Mouse (Mus musculus): Measurements from ENCODE around the gene Arfip1.

The Arfip1 gene

DNA sequence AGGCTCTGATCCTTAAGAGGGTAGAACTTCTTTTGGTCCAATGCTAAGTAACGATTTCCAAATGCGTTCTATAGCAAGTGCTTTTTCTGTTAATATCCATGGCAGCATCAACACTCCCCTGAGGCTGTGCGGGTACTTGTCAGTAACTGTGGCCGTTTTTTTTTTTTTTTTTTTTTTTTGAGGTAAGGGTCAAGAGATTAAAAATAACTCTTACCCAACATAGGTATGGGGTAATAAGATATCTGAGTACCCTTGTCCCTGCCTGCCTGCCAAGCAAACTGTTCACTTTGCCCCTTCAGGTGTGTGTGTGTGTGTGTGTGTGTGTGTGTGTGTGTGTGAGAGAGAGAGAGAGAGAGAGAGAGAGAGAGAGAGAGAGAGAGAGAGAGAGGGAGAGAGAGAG, 98.1 kb downstream of the Arfip1 start:
- DNase-seq, result no peak

DNA sequence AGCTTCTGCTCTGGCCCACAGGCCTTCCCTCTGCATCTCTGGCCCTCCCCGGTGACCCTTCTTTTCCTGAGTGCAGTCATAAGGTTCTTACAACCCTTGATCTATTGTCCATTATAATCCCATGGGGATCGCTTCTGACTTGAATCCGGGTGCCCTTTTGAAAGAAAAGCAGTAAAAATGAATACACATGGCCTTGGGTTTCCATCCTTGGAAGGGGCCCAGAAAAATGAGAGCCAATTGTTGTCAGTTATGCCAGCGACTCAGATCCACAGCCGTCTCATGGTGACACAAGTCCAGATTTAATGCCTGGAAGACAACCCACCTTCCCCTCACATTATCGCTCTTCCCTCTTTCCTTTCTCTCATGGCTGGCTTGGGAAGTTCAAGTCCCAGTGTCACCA, 100.3 kb downstream of the Arfip1 start:
- no peak for DNase-seq

DNA sequence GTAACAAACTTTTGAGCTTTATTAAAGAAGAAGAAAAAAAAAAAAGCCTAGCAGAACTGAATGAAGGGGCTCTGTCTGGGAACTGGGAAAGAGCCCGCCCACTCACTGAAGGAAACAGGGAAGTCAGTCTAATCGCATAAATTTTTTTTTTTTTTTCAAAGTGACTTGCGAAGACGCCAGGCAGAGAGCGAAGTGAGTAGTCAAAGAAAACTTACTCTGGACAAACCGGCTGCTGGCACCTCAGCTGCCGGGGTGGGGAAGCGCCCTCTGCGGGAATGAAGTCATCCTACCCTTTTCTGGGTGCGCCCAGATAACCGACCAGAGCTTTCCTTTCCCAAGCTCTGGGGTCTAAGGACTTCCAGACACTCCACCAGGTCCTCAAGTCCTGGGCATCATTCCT, 101.3 kb downstream of the Arfip1 start:
- peak; percentile 45 for DNase-seq

DNA sequence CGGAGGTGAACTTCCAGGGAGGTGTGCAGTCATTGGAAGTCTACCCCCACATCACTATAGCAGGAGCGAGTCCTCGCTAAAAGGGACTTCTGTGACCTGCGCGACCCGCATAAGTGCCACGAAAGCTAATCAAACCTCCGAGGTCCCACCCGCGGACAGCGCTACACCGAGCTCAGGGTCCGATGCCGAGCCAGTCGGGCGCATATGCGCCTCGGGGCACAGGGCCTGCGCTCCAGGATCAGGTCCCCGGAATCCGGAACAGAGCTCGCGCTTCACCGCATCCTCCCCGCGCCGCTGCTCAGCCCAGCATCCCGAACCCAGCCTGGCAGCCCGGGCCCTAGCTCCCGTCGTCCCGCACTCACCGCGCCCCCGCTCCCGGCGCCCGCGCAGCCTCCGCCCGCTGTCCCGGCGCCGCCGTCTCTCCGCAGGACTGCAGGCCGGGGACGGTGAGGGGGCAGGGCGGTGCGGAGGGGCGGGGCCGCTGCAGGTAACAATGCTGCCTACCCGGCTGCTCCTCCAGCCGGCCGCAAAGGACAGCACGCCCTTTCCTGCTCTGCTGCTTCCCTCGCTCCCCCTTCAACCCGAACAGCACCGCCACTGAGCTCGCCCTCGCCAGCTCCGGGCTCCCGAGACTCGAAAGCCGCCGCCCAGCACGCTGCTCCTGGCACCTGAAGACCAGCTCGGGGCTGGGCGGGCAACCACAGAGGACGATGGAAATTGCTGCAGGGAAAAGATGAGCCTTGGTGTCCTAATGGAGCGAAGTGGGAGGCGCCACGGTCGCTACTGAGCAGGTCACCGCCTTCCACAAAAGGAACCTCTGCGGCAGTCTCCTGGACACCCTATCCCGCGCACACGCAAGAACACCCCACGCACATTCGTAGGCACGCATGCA, 102.2 kb downstream of the Arfip1 start, which contains the start of gene Fhdc1:
TSS of gene Fhdc1 (minus strand) at position 424 of the 892 bp plus-strand sequence.
- peak; percentile 60 for DNase-seq

DNA sequence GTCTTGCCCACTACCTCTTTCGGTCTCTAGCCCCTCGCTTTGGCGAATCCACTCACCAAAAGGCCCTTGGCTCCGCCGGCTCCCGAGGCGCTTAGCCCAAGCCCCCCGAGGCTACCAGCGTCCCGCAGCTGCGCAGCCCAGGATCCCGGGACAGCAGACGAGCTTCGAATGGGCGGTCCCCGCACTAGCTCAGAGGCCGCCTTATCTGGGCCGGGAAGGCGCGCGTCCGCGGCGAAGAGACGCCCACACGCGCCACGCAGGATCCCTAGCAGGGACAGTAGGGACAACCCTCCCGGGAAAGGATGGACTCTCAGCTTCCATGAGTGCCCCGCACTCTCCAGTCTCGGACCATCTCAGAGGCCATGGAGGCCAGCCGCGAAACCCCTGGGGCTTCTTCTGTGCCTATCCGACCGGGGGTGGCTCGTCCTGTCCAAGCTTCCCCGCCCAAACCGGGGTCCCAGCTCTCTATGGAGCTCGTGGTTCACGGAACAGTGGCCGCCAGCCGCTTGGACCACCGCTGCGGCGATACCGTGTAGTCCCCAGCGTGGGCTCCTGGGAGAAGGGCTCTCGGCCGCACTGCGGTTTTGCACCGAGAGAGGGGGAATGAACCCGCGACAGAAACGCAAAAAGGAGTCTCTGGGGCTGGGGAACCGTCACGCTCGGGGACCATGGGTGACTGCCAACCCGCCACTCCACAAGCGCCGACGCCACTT, 103.0 kb downstream of the Arfip1 start:
- DNase-seq, result peak; percentile 70

DNA sequence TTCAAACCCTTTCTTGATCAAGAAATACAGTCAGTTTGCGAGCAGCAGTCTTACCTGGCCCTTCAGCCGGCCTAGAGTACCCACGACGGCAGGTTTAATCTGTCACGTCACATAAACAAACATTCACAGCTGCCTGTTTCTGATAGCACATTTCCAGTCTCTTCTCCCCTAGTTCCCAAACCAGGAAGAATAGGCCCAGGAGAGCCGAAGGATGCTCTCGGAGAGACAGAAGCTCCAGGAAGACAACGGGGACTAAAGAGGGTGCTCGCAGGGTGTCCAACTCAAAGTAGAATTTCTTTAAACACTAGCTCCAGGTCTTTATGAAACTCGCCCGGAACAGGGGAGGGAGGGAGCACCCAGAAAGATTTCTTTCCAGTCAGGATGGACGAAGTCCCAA, 103.5 kb downstream of the Arfip1 start:
- DNase-seq, result no peak

DNA sequence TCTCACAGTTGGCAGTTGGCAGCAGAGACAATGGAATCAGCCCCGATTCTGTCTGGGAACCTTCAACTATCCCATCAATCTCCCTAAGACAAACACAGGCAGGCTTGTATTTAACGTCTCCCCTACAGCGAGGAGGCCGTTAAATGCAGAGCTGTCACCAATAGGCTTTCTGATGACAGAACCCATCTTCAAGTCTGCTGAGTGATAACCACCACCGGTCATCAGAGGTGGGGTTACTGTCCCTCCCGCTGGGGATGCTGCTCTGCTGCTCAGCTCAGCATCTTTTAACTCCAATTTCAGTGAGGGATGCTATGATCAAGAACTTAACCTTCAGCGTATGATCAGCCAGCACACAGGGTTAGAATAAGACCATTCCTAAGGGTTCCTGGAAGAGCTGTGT, 104.2 kb downstream of the Arfip1 start:
- no peak for DNase-seq

DNA sequence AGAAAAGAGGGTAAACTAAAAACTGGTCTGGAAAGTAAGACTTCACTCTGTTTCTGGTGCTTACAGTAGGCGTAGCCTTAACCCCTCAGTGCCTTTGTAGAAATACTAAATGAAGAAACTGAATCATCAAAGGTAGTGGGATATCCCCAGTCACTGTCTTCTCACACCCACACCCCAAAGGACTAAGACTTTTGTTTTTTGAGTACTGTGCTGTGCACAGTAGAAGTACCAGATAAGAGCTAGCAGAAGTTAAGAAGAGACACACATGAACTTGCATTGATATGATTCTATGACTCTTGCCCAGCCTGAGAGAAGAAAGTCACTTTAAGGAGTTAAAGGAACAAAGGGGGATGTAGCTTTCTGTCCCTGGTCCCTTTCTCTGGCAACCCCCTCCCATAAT, 104.9 kb downstream of the Arfip1 start:
- DNase-seq, result no peak

DNA sequence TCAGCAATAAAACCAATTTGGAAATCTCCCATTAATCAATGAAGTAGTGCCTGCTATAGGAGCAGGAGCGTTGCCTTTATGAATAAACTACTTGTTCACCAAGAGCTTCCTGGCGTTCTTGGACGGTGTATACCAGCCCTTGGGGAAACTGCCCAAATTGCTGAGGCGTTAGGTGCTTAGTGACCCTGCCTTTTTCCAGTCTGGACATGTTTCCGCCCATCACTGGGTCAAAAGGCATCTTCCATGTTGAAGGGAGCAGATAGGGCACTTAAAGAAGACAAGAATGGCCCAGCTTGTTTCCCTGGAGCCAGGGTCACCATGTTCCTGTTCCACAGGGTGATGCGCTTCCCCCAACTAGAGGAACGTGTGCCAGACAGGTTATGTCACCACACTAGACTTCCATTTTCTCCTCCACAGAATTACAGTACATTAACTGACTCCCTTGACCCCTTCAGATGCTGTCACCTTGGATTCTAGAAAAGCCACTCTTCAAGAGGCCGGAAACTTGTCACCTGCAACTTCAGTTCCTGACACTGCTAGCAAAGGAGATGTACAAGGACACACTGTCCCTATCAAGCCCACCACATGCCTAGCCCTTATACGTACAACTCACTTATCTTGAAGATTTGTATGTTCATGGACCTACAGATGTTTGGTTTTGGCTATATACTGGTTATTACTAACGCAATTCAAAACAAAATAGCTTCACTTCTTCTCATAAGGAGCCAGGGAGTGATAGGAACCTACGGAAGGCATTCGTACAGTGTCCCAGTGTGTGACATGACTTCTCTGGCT, 107.2 kb downstream of the Arfip1 start:
- no peak for DNase-seq

DNA sequence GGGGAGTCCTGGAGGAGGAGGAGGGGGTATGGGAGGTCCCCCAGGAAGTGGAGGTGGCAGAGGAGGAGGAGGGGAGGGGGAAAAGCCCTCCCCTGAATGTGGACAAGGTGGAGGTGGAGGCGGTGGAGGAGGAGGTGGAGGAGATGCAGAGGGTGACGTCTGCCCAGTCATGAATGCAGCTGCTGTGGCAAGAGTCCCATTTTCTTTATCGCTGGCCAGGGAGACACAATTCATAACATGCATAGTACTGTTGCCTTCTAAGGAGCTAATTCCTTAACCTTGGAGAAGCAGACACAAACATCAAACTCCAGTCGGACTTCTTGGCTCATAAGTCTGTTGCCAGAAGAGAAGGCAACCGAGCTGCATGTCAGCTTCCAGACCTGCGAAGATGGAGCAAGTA, 108.0 kb downstream of the Arfip1 start:
- no peak for DNase-seq

DNA sequence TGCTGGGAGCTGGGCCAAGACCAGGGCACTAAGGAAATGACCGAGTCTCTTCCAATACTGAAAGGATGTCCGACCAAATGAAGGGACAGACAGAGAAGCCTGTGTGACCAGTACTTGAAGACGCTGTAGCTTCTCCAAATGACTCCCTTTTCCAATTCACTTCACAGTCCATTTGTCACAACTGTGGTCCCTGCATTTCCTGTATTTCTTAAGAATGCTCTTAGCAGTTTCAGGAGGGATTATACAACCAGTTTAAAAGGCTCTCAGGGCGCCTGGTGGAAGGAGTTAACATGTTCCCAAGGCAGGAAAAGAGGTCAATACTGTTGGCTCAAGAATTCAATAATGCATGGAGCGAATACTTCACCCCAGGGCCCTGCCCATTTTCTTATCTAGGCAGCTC, 109.5 kb downstream of the Arfip1 start:
- DNase-seq, result peak; percentile 38

DNA sequence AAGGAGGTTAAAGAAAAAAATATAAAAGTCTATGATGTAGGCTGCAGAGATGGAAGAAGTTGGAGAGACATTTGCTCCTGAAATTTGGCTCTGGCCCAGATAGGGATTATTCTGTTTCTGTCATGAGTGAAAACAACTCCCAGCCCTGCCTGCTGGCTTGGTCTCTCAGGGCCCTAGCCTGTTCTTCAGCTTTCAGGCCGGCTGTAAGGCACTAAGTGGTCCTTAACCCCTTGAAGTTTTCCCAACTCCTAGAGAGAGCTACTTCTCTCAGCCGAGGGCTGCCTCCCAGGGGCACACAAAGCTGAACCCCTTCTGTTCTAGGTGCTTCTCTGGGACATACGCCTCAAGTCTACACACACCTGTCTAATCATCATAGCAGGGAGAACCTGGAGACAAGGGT, 109.9 kb downstream of the Arfip1 start:
- peak; percentile 33 for DNase-seq

DNA sequence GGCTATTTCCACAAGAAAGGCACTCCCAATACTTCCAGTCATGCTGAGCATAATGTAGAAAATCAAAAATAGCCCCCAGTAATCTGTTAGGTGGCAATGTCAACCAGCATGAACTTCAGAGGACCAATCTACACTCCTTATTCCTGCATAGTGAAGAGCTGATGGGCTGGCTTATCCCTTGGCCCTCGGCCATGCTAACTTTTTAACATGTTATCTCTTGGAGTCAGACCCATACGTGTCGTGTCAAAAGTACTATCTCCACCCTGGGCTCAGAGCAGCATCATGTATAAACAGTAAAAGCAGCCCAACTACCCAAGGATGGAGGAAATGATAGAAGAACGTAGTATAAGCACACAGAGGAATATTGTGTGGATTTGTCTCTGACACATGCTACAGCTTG, 111.3 kb downstream of the Arfip1 start:
- no peak for DNase-seq

DNA sequence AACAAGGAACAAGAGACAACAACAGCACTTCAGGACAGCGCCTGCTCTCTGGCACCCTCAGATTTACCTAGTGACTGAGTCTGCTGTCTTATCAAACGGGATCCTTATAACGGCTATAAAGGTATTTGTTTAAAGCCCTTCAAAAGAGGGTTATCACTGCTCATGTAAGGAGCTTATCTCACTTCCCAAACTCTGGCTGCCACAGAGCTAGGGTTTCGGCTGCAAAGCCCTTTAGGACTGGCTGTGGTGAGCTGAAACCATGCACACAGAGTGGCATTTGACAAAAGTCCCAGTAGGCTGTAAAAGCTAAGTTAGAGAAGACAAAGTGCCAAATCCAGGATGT, 114.3 kb downstream of the Arfip1 start:
- DNase-seq, result no peak

DNA sequence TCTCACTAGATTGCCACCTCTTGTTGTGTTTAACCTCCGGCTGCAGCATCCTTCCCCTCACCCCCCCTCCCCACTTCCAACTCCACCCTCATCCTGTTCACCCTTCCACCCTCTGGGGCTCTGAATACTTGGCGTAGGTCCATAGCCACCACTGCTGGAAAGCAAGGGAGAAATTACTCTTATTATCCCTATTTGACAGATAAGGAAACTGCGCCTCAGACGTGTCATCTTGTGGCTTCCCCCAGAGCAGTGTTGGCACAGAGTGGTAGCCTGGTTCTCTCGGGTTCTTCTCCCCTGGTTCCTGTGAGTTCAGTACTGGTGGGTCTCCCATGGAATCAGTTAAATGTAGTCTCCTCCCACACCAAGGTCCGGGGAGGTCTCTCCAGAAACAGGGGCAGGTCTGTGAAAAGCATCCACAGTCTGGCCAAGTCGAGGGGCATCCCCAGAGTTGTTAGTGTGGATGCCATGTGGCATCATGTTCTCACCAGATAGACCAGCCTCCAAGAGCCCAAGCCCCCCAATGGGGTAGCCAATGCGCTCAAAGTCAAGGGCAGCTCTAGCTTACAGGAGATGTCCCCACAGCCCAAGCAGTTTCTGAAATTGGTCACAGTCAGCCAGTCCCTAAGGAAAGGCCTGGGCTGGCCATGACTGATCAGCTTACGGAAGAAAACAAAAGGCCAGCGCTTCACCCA, 114.9 kb downstream of the Arfip1 start:
- no peak for DNase-seq

DNA sequence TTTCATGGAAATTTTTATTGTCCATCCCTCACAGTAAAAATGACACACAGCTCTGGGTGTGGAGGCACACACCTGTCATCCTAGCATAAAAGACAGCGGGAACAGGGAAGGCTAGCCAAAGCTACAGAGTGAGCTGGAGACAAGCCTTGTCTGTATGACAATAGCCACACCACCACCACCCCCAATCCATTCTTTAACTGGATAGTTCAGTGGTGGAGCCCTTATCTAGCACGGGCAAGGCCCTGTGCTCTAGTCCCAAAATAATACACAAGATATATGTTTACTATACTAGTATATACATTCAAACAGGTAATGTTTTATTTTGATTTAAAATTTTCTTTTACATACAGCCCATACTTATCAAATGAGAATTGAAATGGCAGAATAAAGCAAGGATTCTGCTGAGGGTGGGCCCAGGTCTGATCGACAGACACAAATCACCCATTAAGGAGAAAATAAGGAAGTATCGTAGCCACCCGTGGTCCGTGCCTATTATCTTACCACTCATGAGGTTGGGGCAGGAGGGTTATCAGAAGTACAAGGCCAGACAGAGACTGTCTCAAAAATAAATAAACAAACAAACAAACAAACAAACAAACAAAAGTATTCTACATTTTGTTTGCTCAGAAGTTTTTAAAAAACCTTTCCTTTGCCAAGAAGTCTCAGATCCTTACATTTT, 116.5 kb downstream of the Arfip1 start:
- no peak for DNase-seq

DNA sequence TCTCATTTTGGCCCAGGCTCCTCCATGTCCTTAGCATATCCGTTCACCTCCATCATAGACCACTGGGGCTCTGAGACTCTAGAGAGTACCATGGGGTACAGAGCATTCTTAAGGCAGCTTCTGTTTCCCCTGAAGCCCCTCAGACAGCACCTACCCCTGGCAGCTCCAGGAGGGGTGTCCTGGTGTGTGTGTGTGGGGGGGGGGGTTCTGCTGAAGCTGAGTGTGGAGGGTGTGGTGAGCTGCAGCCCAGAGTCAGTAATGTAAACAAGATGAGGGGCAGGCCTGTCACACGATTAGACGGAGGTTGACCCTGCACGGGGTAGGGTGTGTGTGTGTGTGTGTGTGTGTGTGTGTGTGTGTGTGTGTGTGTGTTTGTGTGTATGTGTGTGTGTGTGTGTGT, 120.7 kb downstream of the Arfip1 start:
- no peak for DNase-seq

DNA sequence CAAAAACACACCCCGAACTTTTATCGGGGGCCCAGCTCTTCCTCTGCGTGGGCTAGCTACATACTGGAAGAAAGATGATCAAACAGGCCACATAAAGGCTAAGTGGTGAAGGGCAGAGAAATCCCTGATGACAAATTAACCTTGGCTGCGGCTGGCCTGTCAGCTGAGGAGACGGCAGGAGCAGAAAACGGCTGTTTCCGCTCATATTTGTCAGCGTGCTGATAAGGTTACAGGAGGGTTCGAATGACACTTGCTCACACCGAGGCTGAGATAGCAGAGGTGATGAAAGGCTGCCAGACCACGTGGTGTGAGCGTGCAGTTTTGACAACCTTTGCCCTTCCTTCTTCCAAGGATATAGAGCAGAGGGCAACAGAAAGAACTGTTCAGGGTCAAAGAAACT, 121.5 kb downstream of the Arfip1 start:
- no peak for DNase-seq

DNA sequence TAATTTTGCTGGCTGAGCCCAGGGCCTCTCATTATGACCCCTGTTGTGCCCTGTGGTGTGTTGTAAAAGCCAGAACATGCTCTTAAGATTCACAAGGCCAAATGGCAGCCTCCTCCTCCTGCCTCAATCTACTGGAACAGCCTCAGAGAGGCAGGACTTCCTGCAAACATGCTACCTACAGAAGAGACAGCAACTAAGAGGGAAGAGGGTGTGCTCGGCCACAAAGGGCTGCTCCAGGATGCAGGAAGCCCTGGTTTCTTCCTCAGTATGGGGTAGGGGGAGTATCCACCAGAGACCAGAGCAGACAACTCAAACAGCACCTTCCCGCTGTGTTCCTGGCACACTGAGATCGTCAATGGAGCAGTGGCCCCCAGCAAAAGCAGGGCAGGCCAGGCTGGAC, 121.9 kb downstream of the Arfip1 start:
- no peak for DNase-seq

DNA sequence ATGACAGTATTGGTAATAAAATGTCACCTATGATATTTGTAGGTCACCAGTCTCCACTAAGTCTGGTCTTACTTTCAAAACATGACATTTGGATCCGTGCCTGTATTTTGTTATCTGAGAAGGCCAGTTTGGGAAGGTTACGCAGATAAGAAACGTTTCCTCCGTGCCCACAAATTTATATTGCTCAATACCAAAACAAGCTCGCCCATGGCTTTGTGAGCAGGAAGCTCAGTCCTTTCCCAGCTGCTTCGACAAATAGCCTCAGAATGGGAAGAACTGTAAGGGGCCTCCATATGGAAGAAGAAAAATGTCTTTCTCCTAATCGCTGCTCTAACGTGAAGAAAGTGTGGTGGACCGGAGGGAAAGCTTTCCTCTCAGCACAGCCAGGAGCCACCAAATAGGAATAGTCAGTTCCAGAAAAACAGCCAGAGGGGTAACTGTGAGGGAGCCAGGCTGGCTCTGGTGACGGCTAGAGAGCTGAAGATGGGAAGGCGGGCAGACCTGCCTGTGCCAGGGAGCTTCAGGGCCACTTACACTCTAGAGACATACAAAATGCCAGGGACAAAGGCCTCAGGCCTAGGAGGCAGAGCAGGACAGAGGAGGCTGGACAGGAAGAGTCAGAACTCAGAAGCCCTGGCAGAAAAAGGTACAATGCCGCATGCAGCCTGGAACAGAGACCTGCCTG, 126.5 kb downstream of the Arfip1 start:
- DNase-seq, result no peak

DNA sequence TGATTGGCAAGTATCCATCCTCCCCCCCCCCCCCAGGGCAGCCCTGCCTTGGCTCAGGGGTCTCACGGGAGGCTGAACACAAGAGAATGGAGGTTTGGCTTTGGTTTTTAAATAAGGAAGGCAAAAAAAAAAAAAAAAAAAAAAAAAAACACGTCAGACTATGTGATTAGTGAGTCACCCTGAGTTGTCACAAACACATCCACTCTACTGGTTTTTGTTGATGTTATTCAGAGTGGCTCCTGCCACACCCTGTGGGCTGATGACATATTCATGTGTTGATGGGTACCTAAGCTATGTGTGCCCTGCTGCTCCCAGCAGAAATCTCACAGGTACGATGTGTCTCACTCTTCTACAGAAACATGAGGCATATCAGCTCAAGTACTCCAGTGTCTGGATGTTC, 131.8 kb downstream of the Arfip1 start:
- no peak for DNase-seq

DNA sequence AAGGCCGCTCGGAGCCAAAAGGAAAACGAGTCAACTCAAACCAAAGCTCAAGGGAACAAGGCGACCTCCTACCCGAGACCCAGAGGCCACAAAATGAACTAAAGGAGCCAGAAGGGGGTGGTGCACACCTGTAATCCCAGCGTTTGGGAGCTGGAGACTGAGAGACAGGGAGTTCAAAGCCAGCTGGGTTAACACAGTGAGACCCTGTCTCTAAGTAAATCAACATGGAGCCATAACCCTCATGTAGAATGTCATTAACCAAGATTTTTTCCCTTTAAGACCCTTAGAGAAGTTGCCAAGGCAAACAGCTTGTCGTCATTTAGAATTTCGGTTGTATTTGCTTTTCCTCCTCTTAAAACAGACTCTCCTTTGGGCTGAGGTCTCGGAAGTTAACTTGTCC, 133.4 kb downstream of the Arfip1 start:
- DNase-seq, result no peak

All from retina, postnatal 1 day (tissue).